Mouse (Mus musculus) spleen, postnatal 10 days (tissue): ENCODE data around the gene Tomm70a.

Experiments used
- DNase-seq, 2 experiments: peaks; one replicate each; pipeline ENCODE4 v3.0.0; 2021 to 2022; ENCODE audit warnings: low spot score in 2 of 2

Gene Tomm70a

GRCm38 (mm10) chr16:57190390-57190789 is 68.9 kb downstream of the Tomm70a start:
- no peak for DNase-seq

- DNase-seq, result no peak
Observed at GRCm38 (mm10) chr16:57191214-57191613, 69.7 kb downstream of the Tomm70a start.

- no peak for DNase-seq
Observed at GRCm38 (mm10) chr16:57196590-57196989, 75.1 kb downstream of the Tomm70a start.

GRCm38 (mm10) chr16:57197281-57197680 is 75.8 kb downstream of the Tomm70a start:
- DNase-seq, result no peak
